Mouse (Mus musculus) heart, adult 11 months (tissue): ENCODE measurements at regions not wholly inside any gene's neighbourhood (a gene's known extent, or its start where the extent isn't known, plus 50 kb on each side); places are given as distances from the start of the nearest gene placed in this dataset.

Experiments used
- DNase-seq: peaks from one replicate; pipeline ENCODE4 v3.0.0; 2022

DNA sequence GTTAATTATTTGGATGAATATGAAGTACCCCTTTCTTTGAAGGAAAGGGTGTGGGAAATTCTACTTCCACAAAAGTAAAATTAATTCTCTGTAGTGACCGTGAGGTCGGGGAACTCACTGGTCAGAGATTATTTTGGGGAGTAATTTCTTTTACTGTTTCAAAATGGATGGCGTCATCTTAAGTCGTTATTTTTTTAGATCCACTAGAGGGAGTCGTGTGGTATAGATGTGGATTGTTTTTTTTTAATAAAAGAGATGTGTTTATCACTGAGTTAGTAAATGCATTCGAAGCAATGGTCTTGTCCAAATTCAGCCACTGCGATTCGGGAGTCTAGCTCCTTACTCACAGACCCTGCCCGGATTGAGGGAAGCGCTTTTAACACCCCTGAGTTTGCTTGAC, 100.8 kb upstream of the Lsm14a start:
- DNase-seq: no peak

DNA sequence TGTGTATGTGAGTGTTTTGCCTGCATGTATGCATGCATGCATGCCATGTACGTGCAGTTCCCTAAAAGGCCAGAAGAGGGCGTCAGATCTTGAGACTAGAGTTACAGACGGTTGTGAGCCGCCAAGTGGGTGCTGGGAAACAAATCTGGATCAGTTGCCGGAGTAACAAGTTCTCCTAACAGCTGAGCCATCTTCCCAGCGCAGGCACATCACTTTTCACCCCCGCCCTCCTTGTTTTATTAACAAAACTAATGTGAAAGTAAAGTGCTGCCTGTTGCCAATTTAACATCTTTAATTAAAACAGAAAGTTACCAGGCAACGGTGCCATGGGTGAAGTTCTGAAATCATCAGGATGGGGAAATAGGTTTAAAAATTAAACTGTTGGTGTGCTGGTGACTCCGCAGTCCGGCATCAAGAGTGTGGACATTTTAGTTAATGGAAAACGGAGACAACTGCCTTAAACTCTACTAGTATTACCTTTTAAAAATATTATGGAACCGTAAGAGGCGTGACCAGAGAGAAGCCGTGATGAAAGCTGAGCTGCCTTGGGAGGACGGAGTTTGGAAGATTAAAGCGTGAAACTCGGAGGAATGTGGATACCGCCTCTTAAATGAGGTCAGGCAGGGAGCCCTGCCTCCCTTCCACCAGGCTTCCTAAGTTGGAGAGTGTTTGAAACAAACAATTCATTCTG, 91.9 kb upstream of the Lsm14a start:
- no peak for DNase-seq

GRCm38 (mm10) chr7:34483368-34483767, 90.3 kb upstream of the Lsm14a start:
- DNase-seq: peak; percentile 88

GRCm38 (mm10) chr7:34480771-34481170, 87.7 kb upstream of the Lsm14a start:
- no peak for DNase-seq

DNA sequence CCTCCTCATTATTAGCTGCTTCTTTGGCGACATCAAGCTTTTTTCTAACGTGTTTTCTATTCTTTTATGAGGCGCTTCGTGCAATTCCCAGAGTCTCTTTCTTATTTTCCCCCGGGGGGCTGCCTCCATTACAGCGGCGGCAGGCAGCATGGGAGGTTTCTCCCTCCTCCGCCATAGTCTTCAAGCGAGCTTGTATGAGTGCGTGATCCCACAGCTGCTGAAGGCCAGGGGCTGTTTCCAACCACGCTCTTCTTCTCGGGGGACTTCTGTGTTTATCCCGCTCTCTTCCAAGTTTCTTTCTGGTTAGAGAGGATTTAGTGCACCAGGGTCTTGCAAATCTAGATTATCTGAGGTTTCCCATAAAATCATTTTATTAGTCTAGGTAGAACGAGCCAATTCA, 77.9 kb upstream of the Lsm14a start:
- no peak for DNase-seq

DNA sequence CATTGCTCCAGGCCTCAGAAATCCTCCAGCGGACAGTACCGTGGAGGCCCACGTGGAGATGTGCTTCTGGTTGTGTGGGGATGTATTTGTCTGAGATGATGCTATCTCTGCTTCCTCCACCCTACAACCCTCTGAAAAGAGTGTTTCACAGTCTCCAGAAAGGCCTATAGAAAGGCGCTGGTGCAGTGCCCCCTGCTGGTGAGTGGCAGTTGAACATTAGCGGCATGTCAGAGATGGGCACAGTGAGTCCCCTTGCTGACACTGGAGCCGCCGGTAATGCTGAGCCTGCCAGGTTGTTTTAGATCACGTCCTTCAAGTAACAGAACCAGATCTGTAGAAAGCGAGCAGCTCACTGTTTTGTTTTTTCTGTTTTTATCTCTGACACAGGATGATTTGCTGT, 69.0 kb upstream of the Lsm14a start:
- no peak for DNase-seq

DNA sequence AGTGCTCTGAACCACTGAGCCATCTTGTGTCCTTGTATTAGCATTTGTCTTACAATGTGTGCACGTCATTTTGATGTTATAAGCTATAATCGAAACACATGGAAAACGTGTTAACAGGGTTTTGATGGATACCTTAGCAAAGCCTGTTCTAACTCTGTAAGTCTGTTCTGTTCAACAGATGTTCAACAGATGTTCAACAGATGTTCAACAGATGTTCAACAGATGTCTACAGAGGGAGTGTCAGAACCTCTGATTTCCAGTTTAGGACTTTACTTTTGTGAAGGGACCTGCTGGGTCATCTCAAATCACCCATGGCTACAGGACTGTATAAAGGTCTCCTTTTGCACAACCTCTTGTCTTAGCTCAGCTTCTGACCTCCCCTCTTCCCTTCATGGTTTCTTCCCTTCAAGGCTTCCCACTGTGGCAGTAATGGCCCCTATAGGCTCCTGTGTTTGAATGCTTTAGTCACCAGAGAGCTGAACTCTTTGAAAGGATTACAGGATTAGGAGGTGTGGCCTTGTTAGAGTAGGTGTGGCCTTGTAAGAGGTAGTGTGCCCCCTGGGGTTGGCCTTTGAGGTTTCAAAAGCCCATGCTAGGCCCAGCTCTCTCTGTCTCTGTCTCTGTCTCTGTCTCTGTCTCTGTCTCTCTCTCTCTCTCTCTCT, 66.8 kb upstream of the Lsm14a start:
- DNase-seq: no peak

DNA sequence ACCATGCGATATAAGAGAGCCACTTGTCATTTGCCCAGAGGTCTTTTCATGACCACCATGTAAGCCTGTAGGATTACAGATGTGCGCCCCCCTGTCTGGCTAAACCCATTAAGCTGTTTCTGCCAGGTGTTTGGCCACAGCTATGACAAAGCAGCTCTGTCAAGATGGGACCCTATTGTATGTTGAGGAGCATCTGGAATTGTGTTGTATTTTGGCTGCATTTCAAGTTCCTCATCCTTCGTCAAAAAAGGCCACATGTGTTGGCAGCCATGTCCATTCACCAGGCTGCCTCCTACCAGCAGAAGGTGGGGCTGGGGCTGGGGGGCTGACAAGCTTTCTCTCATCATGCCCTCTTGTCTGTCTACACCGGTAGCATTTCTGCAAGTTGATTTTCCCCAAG, 65.7 kb upstream of the Lsm14a start:
- peak; percentile 87 for DNase-seq

- DNase-seq: no peak
Measured at GRCm38 (mm10) chr7:34448364-34448763, 55.2 kb upstream of the Lsm14a start.

- no peak for DNase-seq
Measured at GRCm38 (mm10) chr7:34444263-34444662, 51.1 kb upstream of the Lsm14a start.
